ENCODE assay signal across 14 mouse cellular contexts in the genomic region with DNA sequence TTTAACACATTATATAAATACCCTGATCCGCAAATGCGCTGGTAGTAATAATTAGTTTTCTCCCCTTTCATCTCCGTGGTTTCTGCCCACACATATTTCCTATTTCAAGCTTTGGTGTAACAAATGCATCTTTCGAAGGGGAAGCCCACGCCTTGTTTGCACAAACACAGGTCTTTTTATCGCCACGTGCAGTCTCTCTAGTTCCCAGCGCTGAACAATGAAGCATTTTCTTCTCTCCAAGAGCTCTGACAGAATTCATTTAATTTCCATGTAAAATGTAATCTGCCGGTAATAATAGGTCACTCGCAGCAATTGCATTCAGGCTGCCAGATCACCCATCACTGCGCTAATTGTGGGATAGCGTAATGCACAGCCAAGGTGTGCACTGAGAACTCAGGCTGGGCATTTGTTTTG.
DNase-seq lines count a peak whose midpoint lies in the region; ATAC-seq lines count a peak whose summit lies in the region.
"Had no signal": no experiment of that assay in that cellular context is flagged by ENCODE, and none has a peak within 500 bp of the region (broad histone marks: within the 10 kb centered on the region; RNA-seq: fewer than 3 reads in every experiment).

No protein-coding gene starts in this region.

- 54% methylated on average over 12 of the region's 12 CpGs for WGBS in embryonic facial prominence, embryonic 13.5 days
- 67% methylated on average over 12 of the region's 12 CpGs for WGBS in embryonic facial prominence, embryonic 10.5 days

- no peak overlapping the region for H3K4me2 ChIP-seq in embryonic facial prominence, embryonic 13.5 days
- H3K4me2 ChIP-seq: heart, embryonic 11.5 days; kidney, embryonic 15.5 days had no signal

- no peaks in the 10 kb centered on the region for H3K36me3 ChIP-seq in embryonic facial prominence, embryonic 13.5 days
- no peaks in the 10 kb centered on the region for H3K36me3 ChIP-seq in embryonic facial prominence, embryonic 10.5 days (replicated peaks)
- H3K36me3 ChIP-seq: kidney, embryonic 15.5 days had no signal

- DNase-seq in embryonic facial prominence, embryonic 10.5 days (ENCODE audit: low spot score), result no peak
- peak; percentile 41 to 57 for DNase-seq in right cerebral cortex, adult 2 months (ENCODE audit: low spot score in 2 of 2)
- DNase-seq in right cerebral cortex, postnatal 14 days, result no peak
- peak; percentile 7 to 15 for DNase-seq in layer of hippocampus, postnatal 36 days
- DNase-seq in adrenal gland, adult 2 months, result no peak
- no peak for DNase-seq in gastrocnemius, postnatal 14 days
- DNase-seq: cerebellum, adult 9-10 months; gastrocnemius, adult 2 months had no signal

- H3K27me3 ChIP-seq in embryonic facial prominence, embryonic 13.5 days, result no peaks in the 10 kb centered on the region
- peaks cover 10% of the 10 kb centered on the region; the same call in 1 of the 2 replicates for H3K27me3 ChIP-seq in embryonic facial prominence, embryonic 10.5 days (replicated peaks; ENCODE audit: low read depth, poor library complexity, severe bottlenecking)
- H3K27me3 ChIP-seq: kidney, embryonic 15.5 days had no signal

- no peak for ATAC-seq in embryonic facial prominence, embryonic 13.5 days (ENCODE audit: insufficient number of reproducible peaks, insufficient read depth, low FRiP score, low TSS enrichment, low read depth)
- no peak for ATAC-seq in megakaryocyte, adult 5-6 weeks (ENCODE audit: poor library complexity, severe bottlenecking)

- no peak overlapping the region for H3K4me3 ChIP-seq in embryonic facial prominence, embryonic 13.5 days
- H3K4me3 ChIP-seq in embryonic facial prominence, embryonic 10.5 days, result no peak overlapping the region
- H3K4me3 ChIP-seq: gastrocnemius, adult 2 months; kidney, embryonic 15.5 days; myocyte had no signal

- H3K9me3 ChIP-seq in embryonic facial prominence, embryonic 13.5 days, result no peaks in the 10 kb centered on the region
- H3K9me3 ChIP-seq in embryonic facial prominence, embryonic 10.5 days, result no peaks in the 10 kb centered on the region
- H3K9me3 ChIP-seq: kidney, embryonic 15.5 days had no signal

- H3K9ac ChIP-seq in embryonic facial prominence, embryonic 13.5 days, result no peak overlapping the region
- H3K9ac ChIP-seq: kidney, embryonic 15.5 days; liver, embryonic 14.5 days had no signal

- H3K4me1 ChIP-seq in embryonic facial prominence, embryonic 13.5 days, result peaks cover 28% of the 10 kb centered on the region
- peaks cover 17% of the 10 kb centered on the region for H3K4me1 ChIP-seq in embryonic facial prominence, embryonic 10.5 days

- intact Hi-C loops in gastrocnemius, postnatal 14 days (cut with DNase I; ENCODE audit: low total_unique reads), result no loop called here

- peak overlapping the region; percentile 7; the same call in 1 of the 2 replicates for H3K27ac ChIP-seq in embryonic facial prominence, embryonic 13.5 days
- no peak overlapping the region for H3K27ac ChIP-seq in embryonic facial prominence, embryonic 10.5 days (replicated peaks)
- H3K27ac ChIP-seq: gastrocnemius, adult 2 months; kidney, embryonic 15.5 days; liver, embryonic 14.5 days had no signal

Comparison
In these comparisons a context has a peak if more than half of its experiments do, and no peak if none do; other contexts are left out.
1. DNase-seq: peak in right cerebral cortex, adult 2 months (2 of 2) and layer of hippocampus, postnatal 36 days (2 of 2); none in embryonic facial prominence, embryonic 10.5 days (single experiment), right cerebral cortex, postnatal 14 days (single experiment), adrenal gland, adult 2 months (single experiment) and gastrocnemius, postnatal 14 days (single experiment).